Comparison of ENCODE assay signal across 8 mouse cellular contexts in the genomic region with DNA sequence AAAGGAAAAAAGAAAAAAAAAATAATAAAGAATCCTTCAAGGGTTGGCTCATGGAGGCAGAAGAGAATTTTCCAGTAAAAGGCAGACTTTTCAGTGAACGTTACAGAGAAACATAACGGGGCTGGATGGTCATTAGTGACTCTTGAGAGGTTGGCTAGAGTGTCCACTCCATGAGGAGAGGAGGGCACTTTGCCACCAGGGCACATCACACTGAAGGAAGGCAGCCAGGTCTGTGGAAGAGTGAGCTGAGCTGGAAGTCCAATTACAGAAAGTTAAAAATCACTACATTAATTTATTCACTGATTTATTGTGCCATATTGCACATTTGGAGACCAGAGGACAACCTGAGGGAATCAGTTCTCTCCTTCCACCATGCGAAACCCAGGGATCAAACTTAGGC.
"Had no signal": no experiment of that assay in that cellular context is flagged by ENCODE, and none has a peak within 500 bp of the region (broad histone marks: within the 10 kb centered on the region; RNA-seq: fewer than 3 reads in every experiment).

No protein-coding gene starts in this region.

- DNase-seq: liver, postnatal 0 days; lung, adult 2 months; lung, postnatal 10 days; lung, postnatal 36 days; right cerebral cortex, postnatal 14 days; thymus, adult 2 months; thymus, postnatal 25 days; thymus, postnatal 4 days had no signal
